Mouse (Mus musculus) hindbrain, embryonic 16.5 days (tissue): ENCODE results near the gene Mei4. TPM values are rescaled to one million over a fixed set of nuclear protein-coding genes. Genes with fewer than 3 reads are reported as not detected.

Experiments
- polyA plus RNA-seq: library from polyadenylated mRNA; unstranded; fragments of >200 nt; fragmentation: Nextera tagmentation; extraction: Ambion mirVana; gene quantifications from 2 replicates; pipeline ENCODE4 v1.2.1, GENCODE M21; 2015

Gene Mei4
- polyA plus RNA-seq, 1 experiment from 2014 or later: 2.6 TPM

Other genes with a start within 250 kb of the Mei4 start
- 8.0 and 8.1 TPM in 2 replicates for gene Htr1b, start 229.8 kb upstream of the Mei4 start, polyA plus RNA-seq